Mouse (Mus musculus): ENCODE results near the gene 1700001L19Rik.

1700001L19Rik gene

DNA sequence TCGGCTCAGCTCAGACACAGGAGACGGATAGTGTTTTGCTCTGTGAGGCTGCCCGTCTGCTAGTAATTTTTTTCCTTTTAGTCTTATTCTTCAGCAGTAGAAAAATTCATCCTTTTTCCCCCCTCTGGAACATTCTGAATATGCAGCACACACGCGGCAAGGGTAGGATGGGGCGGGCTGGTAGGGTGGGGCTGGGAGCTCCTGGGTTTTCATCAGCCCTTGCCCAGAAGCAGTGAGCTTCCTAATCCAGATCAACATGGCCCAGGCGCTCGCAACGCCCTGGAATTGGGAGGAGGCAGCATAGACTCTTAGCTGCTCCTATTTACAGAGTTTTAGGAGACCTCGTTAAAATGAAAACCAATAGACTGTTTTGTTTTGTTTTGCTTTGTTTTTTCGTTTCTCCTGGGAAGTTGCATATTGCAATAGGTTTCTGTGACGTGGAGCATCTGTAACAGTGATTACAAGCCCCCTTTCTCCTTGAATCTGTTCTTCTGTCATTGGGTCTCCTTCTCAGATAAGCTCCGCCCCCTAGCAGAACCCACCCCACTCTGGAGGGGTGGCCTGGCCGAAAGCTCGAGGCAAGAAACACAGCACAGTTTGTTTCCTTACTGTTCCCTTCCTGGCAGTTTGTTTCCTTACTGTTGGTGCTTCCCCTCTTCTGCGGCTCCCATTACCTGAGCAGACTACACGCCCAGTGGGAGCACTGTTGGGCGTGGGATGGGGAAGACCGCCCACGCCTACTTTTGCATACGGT, 10.6 kb downstream of the 1700001L19Rik start:
- DNase-seq (ENCODE audit: low read depth), result no peak

DNA sequence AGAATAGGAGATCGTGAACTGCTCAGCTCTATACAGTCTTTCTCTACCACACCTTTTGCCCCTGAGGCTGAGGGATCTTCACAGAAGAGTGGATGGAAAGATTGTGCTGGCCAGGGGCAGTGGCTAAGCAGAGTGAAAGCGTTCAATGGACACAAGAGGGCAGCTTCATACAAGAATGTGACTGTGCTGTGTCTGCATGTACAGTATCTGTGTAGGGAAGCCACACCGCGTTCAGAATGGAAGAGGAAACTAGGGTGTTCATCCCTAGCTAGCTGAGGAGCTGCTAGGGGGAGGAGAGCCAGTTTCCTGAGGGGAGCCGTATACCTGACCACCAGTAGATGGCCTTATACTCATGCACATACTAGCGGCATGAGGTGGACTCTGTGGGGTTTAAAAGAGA, 25.6 kb downstream of the 1700001L19Rik start:
- no peak for DNase-seq (ENCODE audit: low read depth)

DNA sequence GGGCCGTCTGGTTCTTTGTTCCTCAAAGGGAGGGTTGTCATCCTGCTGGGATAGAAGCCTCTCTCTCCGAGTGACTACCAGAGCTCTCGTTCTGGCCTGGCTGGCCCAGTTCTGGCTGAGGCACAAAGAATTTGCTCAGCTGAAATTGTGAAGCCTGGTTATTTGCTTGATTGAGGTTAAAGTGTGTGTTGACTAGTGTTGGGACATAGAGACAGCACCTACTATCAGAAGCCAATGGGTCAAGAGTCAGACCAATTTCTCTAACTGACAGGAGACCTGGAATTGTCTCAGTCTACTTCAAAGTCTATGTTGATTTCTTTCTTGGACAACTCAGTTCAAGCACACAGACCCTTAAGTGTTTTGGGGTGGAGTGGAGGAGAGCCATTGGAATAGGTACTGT, 29.8 kb downstream of the 1700001L19Rik start:
- DNase-seq (ENCODE audit: low read depth), result no peak

DNA sequence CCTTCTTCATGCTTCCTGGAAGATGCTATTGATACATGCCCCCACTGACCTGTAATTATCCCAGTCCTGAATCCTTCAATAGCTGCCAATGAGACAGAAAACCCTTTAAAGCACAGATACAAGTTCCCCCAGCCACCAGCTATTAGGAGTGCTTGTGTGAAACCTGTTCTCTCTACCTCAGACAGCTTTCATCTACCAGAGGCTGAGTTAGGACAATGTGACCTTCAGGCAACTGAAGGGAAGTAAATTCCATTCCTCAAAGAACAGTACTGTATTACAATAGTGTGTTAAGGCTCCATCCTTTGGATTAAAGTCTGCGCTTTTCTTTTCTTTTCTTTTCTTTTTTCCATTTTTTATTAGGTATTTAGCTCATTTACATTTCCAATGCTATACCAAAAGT, 45.6 kb downstream of the 1700001L19Rik start:
- DNase-seq (ENCODE audit: low read depth), result no peak
